Mouse (Mus musculus): Measurements from ENCODE around the gene Erich6.

DNA sequence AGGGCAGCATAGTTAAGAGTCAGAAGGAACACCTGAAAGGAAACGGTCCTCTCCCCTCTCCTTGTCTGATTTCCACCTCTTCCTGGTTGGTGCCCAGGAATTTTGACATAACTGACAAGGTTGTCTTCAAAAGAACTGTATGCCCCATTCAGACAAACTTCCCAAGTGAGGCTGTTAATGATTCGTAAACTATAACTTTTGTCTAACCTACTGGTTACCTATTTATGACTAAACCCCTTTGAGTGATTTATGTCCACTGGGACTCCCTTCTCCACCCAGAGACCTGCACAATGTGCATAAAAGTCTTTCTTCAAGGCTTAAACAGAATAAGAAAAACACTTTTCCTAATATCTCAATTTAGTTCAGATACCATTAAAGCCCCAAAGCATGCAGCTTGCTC lies 10.2 kb upstream of the Erich6 start:
- TF ChIP-seq POLR2A (IDR thresholded peaks at IDR 0.05; ENCODE audit: extremely low read depth, insufficient read depth, low read length) (no peak), CTCF (IDR thresholded peaks at IDR 0.05; ENCODE audit: extremely low read depth, insufficient read depth, low read length) (no peak)
